Mouse (Mus musculus) liver, adult (tissue): ENCODE measurements at regions not wholly inside any gene's neighbourhood (a gene's known extent, or its start where the extent isn't known, plus 50 kb on each side); places are given as distances from the start of the nearest gene placed in this dataset.

Source experiments
- GATA4 ChIP-seq: IDR thresholded peaks from 2 replicates; pipeline ENCODE4 v1.6.1; 2014; ENCODE audit warnings: mild to moderate bottlenecking, low read length; ENCODE audit not compliant: insufficient replicate concordance

DNA sequence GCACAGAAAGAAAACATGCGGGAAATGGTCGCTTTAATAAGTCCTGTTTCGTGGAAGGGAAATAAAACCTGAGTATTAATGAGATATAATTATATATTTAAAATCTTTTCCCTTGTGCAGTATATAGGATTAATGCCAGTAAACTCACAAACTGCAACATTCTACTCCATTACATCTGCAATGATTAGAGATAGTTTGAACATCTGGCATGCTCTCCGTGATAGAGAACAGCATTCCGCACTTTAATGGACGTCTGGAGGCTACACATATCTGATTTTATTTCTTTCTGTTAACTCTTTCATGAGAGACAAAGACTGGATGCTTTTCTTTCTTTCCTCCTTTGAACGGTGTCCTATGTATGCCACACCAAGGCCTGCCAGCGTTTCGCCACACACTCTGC, 480.9 kb downstream of the Zfp536 start:
- TF ChIP-seq GATA4 = no peak

GRCm38 (mm10) chr7:37298888-37299287, 474.6 kb downstream of the Zfp536 start:
- no peak for TF ChIP-seq GATA4

DNA sequence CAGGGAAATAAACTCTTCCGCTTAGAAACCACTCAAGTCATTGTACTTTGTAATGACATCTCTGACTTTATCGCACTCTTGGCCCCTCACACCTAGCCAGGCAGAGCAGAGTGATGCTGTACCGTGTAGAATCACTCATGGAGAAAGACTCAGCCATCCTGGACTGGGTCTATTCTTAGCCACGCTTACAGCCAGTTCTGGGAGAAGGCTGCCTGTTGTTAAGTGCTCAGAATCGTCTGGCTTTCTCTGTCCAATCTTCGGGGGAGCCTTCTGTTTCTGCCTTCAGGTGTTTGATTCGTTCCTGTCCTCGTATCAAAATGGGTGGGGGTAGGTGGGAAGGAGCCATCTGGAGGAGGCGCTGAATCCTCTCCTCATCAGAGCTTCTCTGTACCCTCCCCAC, 468.0 kb downstream of the Zfp536 start:
- no peak for TF ChIP-seq GATA4

GRCm38 (mm10) chr7:37307191-37307590, 466.2 kb downstream of the Zfp536 start:
- TF ChIP-seq GATA4 = no peak

DNA sequence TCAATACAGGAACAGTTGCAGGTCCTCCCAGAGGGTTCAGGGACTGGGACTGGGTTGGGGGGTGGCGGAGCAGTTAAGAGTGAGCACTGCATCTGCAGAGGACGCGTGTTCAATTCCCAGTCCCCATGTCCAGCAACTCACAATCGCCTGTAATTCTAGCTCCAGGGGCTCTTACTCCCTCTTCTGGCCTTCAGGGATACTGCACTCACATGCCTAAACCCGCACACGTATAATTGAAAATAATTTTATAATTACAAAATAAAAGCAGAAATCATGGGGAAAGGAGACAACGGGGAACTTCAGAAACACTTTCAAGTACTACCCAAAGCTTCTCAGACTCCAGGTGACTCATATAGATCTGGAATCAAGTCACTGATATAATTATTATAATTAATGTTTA, 448.8 kb downstream of the Zfp536 start:
- no peak for TF ChIP-seq GATA4

DNA sequence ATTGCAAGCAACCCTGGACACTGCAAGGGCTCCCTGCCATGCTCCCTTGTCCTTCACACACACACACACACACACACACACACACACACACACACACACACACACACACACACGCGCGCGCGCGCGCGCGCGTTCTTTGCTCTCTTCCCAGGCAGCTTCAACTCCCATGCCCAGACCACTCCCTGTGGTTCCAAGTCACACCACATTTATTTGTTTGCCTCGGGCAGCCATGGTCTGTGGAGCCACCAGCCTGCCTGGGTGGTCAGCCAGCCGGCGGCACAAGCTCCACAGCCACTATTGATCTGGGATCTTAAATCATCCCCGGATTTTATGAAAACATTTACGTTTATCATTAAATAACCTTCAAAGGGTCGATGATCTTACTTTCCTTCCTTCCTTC, 440.0 kb downstream of the Zfp536 start:
- TF ChIP-seq GATA4 = no peak

DNA sequence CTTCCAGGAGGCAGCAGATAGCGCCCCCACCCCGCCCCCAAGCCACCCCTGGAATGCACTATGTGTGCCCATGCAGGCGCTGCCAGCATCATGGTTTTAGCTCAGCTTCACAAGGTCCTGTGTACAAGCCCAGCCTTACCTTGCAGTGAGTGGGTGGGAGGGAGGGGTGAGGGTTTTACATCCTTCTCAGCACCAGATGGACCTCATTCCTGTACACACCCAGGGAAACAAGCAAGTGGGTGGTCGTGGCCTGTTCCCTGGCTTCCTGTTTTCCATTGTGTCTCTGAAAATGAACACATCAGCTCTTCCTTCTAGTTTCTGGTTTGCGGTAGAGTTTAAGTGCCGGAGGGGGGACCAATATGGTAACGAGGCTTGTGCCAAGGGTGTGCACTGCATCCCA, 438.2 kb downstream of the Zfp536 start:
- no peak for TF ChIP-seq GATA4

- no peak for TF ChIP-seq GATA4
These were observed 437.1 kb downstream of the Zfp536 start for GRCm38 (mm10) chr7:37336171-37336850.

DNA sequence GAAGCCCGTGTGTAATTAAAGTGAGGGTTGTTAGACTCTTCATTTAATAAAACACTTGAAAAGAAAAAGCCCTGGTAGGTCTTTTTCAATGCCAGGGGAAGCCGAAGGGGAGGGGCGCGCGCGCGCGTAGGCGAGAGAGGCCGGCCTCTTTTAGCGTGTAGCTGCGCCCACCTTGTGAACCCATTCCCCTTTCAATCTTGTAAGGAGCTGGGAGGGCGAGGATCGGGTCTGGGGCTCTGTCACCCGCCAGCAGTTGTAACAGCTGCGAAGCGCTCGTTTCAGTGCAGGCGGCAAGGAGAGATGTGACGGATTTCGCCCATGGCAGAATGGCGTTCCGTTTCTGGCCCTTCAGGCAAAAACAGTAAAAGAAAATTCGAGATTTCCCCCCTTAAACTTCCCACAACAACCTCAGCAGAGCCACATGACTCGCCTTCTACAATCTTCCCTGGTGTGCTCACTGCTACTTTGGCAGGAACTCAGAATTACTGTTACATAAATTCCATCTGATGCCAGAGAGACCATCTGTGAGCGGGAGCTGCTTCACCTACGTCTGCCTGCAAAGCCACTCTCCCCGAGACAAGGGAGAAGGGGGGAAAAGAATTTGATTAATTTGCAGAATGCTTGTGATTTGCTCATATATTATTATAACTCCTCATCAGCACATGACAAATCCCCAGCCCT, 436.4 kb downstream of the Zfp536 start:
- no peak for TF ChIP-seq GATA4

DNA sequence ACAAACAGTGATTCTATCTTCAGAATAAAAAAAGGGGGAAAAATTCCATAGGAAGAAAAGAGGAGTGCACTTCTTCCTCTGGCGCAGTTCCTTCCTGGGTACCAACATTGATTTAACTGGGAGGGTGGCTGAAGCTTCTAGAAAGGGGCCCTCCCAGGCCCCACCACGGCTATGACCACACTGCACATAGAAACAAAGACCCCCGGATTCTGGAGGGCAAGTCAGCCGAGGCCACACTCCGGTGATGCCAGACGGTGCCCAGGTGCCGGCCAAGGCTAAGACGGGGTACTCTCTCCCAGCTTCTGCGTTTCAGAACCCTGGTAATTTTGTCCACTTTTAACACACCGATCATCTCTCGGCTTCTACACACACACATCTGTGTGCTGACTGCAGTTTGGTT, 435.8 kb downstream of the Zfp536 start:
- no peak for TF ChIP-seq GATA4

DNA sequence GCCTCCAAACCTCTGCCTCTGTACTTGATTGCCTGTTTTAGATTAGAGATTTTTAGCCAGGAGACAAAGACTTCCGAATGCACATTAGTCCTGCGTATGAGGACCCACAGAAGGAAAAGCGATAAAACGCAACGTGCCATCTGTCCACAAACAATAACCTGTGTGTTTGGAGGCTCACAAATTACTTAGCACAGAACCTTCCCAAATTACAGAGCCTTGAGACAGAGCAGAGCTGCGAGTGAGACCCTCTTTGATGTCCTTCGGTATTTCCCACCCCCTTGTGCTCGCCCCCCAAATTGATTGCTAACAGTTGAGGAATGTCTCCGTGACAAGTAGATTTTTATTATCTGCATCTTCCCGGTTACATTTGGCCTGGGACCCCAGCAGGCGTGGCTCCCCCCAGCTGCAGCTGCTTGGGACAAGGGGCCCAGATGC, 435.4 kb downstream of the Zfp536 start:
- TF ChIP-seq GATA4 = no peak

DNA sequence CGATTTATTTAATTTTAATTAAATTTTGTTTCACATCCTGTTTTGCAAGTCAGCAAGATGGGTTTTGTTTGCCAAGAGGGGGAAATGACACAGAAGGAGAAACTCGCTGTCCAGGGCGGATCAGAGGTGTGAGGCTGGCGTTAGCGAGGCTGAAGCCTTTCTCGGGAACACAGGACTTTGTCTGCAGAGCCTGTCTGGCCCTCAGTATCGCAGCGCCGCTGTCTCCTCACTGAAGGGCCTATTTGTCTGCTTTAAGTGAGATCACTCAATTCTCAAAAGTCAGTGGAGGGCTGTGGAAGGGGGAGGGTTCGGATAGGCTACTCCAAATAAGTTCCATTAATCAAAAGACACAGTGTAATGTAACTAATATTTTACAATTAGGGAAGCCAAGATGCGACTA, 430.8 kb downstream of the Zfp536 start:
- no peak for TF ChIP-seq GATA4

GRCm38 (mm10) chr7:37343021-37343593, 430.3 kb downstream of the Zfp536 start:
- no peak for TF ChIP-seq GATA4

GRCm38 (mm10) chr7:37343691-37344233, 429.7 kb downstream of the Zfp536 start:
- no peak for TF ChIP-seq GATA4

DNA sequence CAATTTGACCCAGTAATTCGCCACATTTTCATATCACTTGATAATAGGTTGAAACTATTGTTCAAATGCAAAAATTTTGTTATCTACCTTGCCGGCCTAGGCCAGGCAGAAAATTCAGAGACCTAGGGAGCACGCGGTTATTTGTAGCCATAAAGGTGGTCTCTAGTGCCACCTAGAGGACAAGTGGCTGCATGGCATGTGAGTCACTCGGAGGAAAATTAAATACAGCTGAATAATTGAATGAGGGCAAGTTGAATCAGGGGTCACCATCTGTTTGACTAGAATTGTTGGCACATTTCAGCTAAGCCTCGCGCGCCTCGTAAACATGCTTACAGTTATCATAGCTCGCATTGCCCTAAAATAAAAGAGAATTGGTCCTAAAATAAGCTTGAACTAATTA, 427.4 kb downstream of the Zfp536 start:
- no peak for TF ChIP-seq GATA4
